Mouse (Mus musculus) heart, embryonic 12.5 days (tissue): Measurements from ENCODE around the gene Tbc1d4. TPM values are rescaled to one million over a fixed set of nuclear protein-coding genes. Genes with fewer than 3 reads are reported as not detected.
A peak's percentile ranks its signal among the peaks of the same experiment; 100 is the strongest.

Experiments used
- ATAC-seq: fragments of 200-750 bp; cut with Nextera tagmentation; 2 replicates; pipeline ENCODE4 v1.8.0; 2017; ENCODE audit warnings: moderate TSS enrichment, moderate library complexity; ENCODE audit not compliant: insufficient number of reproducible peaks, low FRiP score
- H3K27ac ChIP-seq: fragments of 300-500 bp; sonication (generic); 2 replicates; pipeline ENCODE4 v1.5.1; 2016; ENCODE audit warnings: mild to moderate bottlenecking, moderate library complexity; ENCODE audit not compliant: poor library complexity, severe bottlenecking
- H3K27me3 ChIP-seq: fragments of 300-500 bp; sonication (generic); replicated peaks from 2 replicates; pipeline ENCODE4 v1.6.1; 2016; ENCODE audit warnings: mild to moderate bottlenecking, moderate library complexity
- H3K36me3 ChIP-seq: fragments of 300-500 bp; sonication (generic); 2 replicates; pipeline ENCODE4 v1.6.1; 2016; ENCODE audit warnings: mild to moderate bottlenecking, moderate library complexity
- H3K4me1 ChIP-seq: fragments of 300-500 bp; sonication (generic); replicated peaks from 2 replicates; pipeline ENCODE4 v1.6.1; 2016; ENCODE audit warnings: mild to moderate bottlenecking
- H3K4me2 ChIP-seq: fragments of 300-500 bp; sonication (generic); 2 replicates; pipeline ENCODE4 v1.6.1; 2016; ENCODE audit warnings: mild to moderate bottlenecking, moderate library complexity
- H3K4me3 ChIP-seq: fragments of 300-500 bp; sonication (generic); 2 replicates; pipeline ENCODE4 v1.5.1; 2016; ENCODE audit warnings: mild to moderate bottlenecking
- H3K9ac ChIP-seq: fragments of 300-500 bp; sonication (generic); 2 replicates; pipeline ENCODE4 v1.6.1; 2016; ENCODE audit warnings: mild to moderate bottlenecking, moderate library complexity
- H3K9me3 ChIP-seq: fragments of 300-500 bp; sonication (generic); replicated peaks from 2 replicates; pipeline ENCODE4 v1.6.1; 2016; ENCODE audit warnings: mild to moderate bottlenecking, moderate library complexity
- WGBS: fragments of 180-500 bp; shearing (Covaris S2); methylation state at CpG from one replicate; pipeline ENCODE4 v1.1.7; 2016; 5-methylcytosine and 5-hydroxymethylcytosine counted together
- polyA plus RNA-seq: library from polyadenylated mRNA; unstranded; fragments of >200 nt; fragmentation: Nextera tagmentation; extraction: Ambion mirVana; gene quantifications from 2 replicates; pipeline ENCODE4 v1.2.1, GENCODE M21; 2016

Tbc1d4 gene
- polyA plus RNA-seq, 1 experiment from 2014 or later: 28.8 TPM

DNA sequence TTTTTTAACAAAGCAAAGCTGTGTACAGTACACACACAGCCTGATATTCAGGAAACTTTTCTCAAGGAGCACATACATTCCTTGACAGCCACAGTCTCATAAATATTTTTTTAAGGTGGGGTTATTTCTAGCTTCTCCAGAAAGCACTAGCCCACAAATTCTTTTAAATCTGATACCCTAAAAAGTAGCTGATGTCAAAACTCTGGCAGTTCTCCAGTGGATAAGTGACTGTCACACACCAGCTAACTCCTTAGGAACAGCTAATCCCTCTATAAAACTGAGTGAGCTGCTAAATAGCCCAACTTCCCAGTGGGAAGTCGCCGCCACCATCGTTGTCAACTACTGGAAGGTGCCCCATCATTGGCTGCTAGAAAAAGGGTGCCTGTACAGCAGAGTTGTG, 43.3 kb downstream of the Tbc1d4 start:
- Histone ChIP-seq H3K4me3 (no peak overlapping the region), H3K4me2 (no peak overlapping the region), H3K36me3 (no peaks in the 10 kb centered on the region), H3K9me3 (no peaks in the 10 kb centered on the region), H3K27me3 (no peaks in the 10 kb centered on the region), H3K9ac (no peak overlapping the region), H3K27ac (no peak overlapping the region), H3K4me1 (peaks cover 31% of the 10 kb centered on the region)
- 67% methylated on average over 3 of the region's 3 CpGs for WGBS
- ATAC-seq: no peak

DNA sequence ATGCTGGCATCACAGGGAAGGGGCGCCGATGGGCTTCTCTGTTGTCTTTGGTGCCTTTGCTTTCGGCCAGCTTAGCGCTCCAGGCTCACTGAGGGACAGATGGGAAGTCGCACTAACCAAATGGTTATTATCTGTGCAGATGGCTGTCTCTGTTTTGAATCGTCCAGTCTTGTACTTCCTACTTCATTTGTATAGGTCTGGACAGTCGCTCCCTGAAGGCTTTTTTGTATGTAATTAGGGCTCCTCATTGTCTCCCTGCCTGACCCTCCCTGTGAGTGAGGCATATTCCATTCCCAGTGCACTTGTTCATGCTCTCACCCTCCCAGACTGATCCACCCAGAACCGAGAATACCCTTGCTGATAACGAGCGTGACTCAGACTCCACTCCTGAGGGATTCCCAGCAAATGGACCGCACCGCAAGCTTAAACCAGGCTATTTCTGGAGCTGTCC, 47.7 kb downstream of the Tbc1d4 start:
- Histone ChIP-seq H3K9me3 (no peaks in the 10 kb centered on the region), H3K9ac (no peak overlapping the region), H3K36me3 (no peaks in the 10 kb centered on the region), H3K27me3 (no peaks in the 10 kb centered on the region), H3K4me2 (peak overlapping the region; percentile 52), H3K4me3 (no peak overlapping the region), H3K27ac (peak overlapping the region; percentile 48; the same call in 1 of the 2 replicates), H3K4me1 (peaks cover 43% of the 10 kb centered on the region)
- 39% methylated on average over 12 of the region's 12 CpGs for WGBS
- ATAC-seq: no peak

DNA sequence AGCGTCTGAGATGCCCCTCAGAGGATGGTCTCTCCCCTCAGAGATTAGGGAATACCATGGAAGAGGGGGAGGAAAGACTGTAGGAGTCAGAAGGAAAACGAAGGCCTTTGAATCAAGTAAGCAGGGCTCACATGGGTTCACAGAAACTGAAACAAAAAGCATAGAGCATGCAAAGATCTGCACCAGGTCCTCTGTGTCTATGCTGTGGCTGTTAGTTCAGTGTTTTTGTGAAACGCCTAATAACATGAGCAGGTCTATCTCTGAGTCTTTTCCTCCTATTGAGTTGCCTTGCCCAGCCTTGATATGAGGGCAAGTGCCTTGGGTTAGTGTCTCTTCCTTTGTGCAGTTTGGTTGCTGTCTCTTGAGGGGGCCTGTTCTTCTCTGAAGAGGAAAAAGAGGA, 49.5 kb downstream of the Tbc1d4 start:
- Histone ChIP-seq H3K4me1 (peaks cover 44% of the 10 kb centered on the region), H3K9ac (no peak overlapping the region), H3K36me3 (no peaks in the 10 kb centered on the region), H3K27me3 (no peaks in the 10 kb centered on the region), H3K4me3 (no peak overlapping the region), H3K4me2 (no peak overlapping the region), H3K9me3 (no peaks in the 10 kb centered on the region), H3K27ac (no peak overlapping the region)
- ATAC-seq: no peak
- WGBS: 71% methylated on average over 3 of the region's 3 CpGs

DNA sequence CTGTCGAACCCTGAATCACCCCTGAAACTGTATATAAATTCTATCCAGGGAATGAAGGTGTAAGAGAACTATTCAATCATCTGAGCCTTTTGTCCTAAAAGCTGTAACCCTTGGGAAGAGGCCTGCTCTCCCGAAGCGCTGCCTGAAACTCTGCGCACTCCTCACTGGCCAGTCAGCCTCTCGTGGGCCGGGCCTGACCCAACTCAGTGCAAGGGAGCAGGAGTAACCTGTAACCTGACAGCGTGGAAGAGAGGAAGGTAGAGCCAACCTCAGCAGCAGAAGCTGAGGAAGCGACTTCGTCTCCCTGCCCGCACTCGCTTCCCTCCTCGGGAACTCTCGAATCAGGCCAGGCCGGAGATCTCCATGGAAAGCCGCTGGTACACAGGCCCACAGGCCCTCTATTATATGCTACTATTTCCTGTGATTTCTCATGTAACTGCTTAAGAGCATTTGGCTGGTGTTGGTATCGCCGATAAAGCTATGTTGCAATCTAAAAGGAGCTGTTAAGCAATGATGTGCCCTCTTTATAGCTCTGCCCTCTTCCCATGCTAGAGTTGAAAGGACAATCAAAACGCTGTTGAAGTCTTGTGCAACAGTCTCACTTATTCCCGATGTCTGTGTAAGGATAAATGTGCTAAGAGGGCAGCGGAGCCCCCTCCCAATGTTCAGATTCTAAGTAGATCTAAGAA, 60.0 kb downstream of the Tbc1d4 start:
- Histone ChIP-seq H3K27me3 (no peaks in the 10 kb centered on the region), H3K4me2 (no peak overlapping the region), H3K36me3 (no peaks in the 10 kb centered on the region), H3K9me3 (no peaks in the 10 kb centered on the region), H3K27ac (no peak overlapping the region), H3K4me3 (no peak overlapping the region), H3K4me1 (no peaks in the 10 kb centered on the region), H3K9ac (no peak overlapping the region)
- 84% methylated on average over 20 of the region's 20 CpGs for WGBS
- no peak for ATAC-seq

DNA sequence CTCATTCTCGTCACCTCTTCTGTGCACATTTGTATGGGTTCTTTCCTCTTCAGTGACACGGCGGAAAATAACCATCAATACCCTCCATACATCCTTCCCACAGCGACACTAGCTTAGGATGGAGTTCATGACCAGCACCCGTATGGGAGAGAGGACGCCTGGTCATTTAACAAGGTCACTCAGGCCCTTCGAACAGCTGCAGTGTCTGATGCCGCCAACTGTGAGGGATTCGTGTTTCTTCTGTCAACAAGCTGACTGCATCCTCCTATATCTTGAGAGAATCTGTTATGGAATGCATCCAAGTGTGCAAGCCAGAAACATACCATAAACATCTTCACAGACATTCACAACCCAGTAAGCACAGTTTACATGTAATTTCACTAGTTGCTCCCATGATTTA, 67.1 kb downstream of the Tbc1d4 start:
- peaks cover 16% of the 10 kb centered on the region for H3K4me1 ChIP-seq
- ATAC-seq: no peak
- no peaks in the 10 kb centered on the region for H3K9me3 ChIP-seq
- H3K9ac ChIP-seq: no peak overlapping the region
- 69% methylated on average over 9 of the region's 9 CpGs for WGBS
- no peak overlapping the region for H3K4me3 ChIP-seq
- H3K27me3 ChIP-seq: no peaks in the 10 kb centered on the region
- no peak overlapping the region for H3K27ac ChIP-seq
- H3K4me2 ChIP-seq: no peak overlapping the region
- H3K36me3 ChIP-seq: no peaks in the 10 kb centered on the region

DNA sequence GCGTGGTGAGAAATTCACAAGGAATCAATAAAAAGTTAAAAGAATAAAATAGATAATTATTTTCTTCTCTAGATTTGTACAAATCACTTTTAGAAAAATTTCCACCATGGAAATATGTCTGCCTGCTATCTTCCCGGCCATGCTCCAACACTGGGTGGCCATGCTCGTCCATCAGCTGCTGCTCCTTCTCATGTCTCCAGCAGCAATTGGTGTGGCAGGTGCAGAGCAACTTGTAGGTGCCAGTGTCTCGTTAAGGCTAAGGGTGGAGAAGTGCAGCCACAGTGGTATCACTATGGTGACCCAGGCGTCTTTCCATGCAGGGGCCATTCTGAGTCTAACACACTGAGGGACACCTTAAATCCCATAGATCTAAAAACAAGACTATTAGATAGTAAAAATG, 67.8 kb downstream of the Tbc1d4 start:
- Histone ChIP-seq H3K4me2 (no peak overlapping the region), H3K27ac (no peak overlapping the region), H3K36me3 (no peaks in the 10 kb centered on the region), H3K4me3 (no peak overlapping the region), H3K9me3 (no peaks in the 10 kb centered on the region), H3K27me3 (no peaks in the 10 kb centered on the region), H3K4me1 (peaks cover 16% of the 10 kb centered on the region), H3K9ac (no peak overlapping the region)
- ATAC-seq: no peak
- WGBS: 79% methylated on average over 5 of the region's 5 CpGs

DNA sequence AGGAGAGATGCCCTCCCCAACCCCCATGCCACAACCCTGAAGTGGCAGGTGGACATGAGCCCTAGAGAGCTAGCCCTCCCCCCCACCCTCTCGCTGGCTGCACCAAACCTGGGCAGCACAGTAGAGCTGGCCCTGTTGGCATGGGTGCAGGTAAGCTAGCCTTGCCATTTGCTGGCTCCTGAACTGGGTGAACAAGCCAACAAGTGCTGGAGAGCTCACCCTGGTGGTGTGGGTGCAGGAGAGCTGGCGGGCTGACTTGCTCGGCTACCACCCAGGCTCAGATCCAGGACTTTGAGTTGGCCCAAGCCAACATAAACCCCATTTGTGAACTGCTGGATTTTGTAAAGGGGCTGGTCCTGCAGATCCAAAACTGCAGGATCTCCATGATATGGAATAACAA, 68.5 kb downstream of the Tbc1d4 start:
- H3K27ac ChIP-seq: no peak overlapping the region
- H3K27me3 ChIP-seq: no peaks in the 10 kb centered on the region
- no peaks in the 10 kb centered on the region for H3K9me3 ChIP-seq
- no peak overlapping the region for H3K4me2 ChIP-seq
- WGBS: 96% methylated on average over 3 of the region's 3 CpGs
- no peak overlapping the region for H3K9ac ChIP-seq
- no peak for ATAC-seq
- H3K4me1 ChIP-seq: peaks cover 16% of the 10 kb centered on the region
- no peak overlapping the region for H3K4me3 ChIP-seq
- H3K36me3 ChIP-seq: no peaks in the 10 kb centered on the region

DNA sequence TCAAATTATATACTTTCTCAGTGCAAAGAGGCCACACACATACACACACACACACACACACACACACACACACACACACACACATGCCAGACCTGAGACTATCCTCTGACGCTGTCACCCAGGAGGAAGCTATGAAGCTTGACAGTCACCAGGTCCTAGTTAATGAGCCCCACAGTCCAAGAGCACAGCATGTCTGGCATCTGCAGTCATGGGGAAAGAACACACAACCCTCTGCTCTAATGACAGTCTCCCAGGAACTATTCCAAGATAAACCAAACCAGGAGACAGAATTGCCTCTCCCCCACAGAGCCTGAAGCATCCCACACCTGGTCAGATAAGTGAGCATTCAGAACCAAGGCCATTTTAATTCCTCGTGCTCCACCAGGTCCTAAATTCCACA, 71.1 kb downstream of the Tbc1d4 start:
- Histone ChIP-seq H3K4me2 (no peak overlapping the region), H3K27ac (peak overlapping the region; percentile 66), H3K4me3 (no peak overlapping the region), H3K9ac (no peak overlapping the region), H3K27me3 (no peaks in the 10 kb centered on the region), H3K36me3 (no peaks in the 10 kb centered on the region), H3K4me1 (peaks cover 16% of the 10 kb centered on the region), H3K9me3 (no peaks in the 10 kb centered on the region)
- WGBS: 21% methylated on average over 2 of the region's 2 CpGs
- no peak for ATAC-seq

DNA sequence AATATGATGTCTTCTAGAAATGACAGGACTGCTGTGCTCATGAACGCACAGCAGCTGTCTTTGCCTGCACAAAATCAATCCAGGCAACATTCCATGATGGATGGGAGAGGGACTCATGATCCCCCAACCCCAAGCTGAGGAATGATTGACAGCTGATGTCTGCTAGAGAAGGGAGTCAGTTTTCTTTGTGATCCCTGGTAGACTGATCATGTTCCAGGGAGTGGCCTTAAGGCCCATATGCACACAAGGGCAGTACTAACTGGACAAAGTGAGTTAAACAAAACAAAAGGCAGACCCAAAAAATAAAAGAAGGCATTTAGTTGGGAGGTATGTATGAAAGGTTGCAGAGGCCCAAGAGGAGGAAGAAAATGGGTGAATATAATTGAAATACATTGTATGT, 71.6 kb downstream of the Tbc1d4 start:
- WGBS: 78% methylated on average over 1 of the region's 1 CpGs
- Histone ChIP-seq H3K4me3 (no peak overlapping the region), H3K4me2 (no peak overlapping the region), H3K4me1 (peaks cover 18% of the 10 kb centered on the region), H3K27me3 (no peaks in the 10 kb centered on the region), H3K9ac (no peak overlapping the region), H3K9me3 (no peaks in the 10 kb centered on the region), H3K27ac (peak overlapping the region; percentile 3; the same call in 1 of the 2 replicates), H3K36me3 (no peaks in the 10 kb centered on the region)
- no peak for ATAC-seq

DNA sequence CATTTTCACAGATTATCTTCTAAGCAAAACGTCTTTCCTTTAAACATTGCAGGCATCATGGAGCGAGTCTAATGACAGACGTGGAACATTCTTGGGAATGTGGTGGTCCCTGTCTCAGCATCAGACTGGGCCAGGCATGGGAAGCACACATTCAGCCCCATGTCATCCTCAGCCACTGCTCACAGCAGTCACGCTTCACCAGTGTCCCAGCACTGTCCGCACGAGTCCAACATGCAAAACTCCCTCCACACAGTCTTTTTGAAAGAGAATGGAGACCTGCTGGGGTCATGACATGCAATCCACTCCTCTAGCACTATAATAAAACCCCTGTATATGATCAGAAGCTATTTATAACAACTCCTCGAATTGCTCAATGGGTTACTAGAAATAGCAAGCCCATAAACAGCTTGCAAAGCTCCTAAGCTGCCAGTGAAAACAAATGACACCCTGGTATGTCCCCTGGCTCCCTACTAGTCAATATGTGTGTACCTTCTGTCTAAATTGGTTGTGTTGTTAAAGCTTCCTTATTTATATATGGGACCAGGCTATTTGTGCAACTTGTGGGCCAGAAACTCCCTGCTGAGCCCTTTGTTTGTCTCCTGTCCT, 76.8 kb downstream of the Tbc1d4 start:
- Histone ChIP-seq H3K36me3 (no peaks in the 10 kb centered on the region), H3K4me1 (peaks cover 26% of the 10 kb centered on the region), H3K4me2 (peak overlapping the region; percentile 46), H3K27me3 (no peaks in the 10 kb centered on the region), H3K9ac (no peak overlapping the region; the same call in 1 of the 2 replicates), H3K9me3 (no peaks in the 10 kb centered on the region), H3K4me3 (no peak overlapping the region), H3K27ac (peak overlapping the region; percentile 86)
- no peak; the same call in 1 of the 2 replicates for ATAC-seq
- WGBS: 37% methylated on average over 7 of the region's 7 CpGs

DNA sequence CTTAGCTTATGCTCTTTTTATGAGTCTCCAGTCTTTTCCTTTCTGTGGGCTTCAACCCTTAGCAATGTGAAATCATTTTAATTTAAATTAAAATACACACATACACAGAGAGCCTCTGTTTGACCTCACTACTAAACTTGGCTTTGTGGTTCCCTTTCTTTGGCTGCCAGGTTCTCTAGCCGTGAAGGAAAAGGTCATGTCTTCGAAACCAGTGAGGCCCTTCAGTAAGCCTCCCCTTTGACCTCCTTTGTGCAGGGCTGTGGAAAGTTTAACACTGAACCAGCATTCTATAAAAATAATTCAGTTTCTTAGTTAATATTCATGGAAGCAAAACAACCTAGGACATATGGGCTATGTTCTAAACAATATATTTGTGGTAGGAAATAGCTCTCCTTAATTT, 78.5 kb downstream of the Tbc1d4 start:
- Histone ChIP-seq H3K36me3 (no peaks in the 10 kb centered on the region), H3K4me2 (no peak overlapping the region), H3K4me3 (no peak overlapping the region), H3K27ac (no peak overlapping the region), H3K27me3 (no peaks in the 10 kb centered on the region), H3K9ac (no peak overlapping the region), H3K4me1 (peaks cover 32% of the 10 kb centered on the region), H3K9me3 (no peaks in the 10 kb centered on the region)
- WGBS: 68% methylated on average over 2 of the region's 2 CpGs
- ATAC-seq: no peak

DNA sequence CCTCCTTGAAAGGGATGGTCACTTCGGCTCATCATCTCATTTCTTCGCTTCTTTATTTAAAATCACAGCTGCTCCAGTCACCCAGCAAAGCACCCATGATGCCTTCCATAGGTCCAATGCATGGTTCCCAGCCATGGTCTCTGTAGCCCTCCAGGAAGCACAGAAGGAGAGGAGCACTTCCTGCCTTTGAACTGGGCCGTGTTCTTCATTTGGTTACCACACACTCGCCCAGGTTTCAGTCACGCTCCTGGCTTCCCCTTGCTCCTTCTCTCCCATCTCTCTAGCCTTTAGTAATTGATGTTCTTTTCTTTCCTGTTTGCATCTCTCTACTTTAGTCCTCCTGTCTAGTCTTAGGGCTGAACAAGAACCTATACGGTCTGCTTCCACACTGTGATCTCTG, 79.8 kb downstream of the Tbc1d4 start:
- no peak overlapping the region for H3K27ac ChIP-seq
- no peak overlapping the region for H3K4me2 ChIP-seq
- no peaks in the 10 kb centered on the region for H3K27me3 ChIP-seq
- H3K36me3 ChIP-seq: no peaks in the 10 kb centered on the region
- no peak for ATAC-seq
- H3K4me1 ChIP-seq: peaks cover 37% of the 10 kb centered on the region
- no peak overlapping the region for H3K4me3 ChIP-seq
- no peak overlapping the region for H3K9ac ChIP-seq
- no peaks in the 10 kb centered on the region for H3K9me3 ChIP-seq
- 78% methylated on average over 6 of the region's 6 CpGs for WGBS
